ENCODE assay signal across 8 mouse cellular contexts in the genomic region with DNA sequence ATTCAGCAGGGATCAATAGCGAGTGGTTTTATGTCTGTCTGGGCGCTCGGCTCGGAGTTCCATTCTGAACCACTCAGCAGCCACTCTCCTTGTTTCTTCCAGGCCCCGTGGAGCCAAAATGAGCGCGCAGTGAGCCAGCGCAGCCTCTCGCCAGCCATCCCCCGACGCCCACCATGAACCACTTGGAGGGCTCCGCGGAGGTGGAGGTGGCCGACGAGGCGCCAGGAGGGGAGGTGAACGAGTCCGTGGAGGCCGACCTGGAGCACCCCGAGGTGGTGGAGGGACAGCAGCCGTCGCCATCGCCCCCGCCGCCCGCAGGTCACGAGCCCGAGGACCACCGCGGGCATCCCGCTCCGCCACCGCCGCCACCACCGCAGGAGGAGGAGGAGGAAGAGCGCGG.
DNase-seq lines count a peak whose midpoint lies in the region; ATAC-seq lines count a peak whose summit lies in the region.

No protein-coding gene starts in this region.

- no peak for ATAC-seq in heart, embryonic 14.5 days (ENCODE audit: insufficient number of reproducible peaks, insufficient read depth, low FRiP score, low read depth)
- no peak; the same call in 1 of the 2 replicates for ATAC-seq in midbrain, embryonic 15.5 days (replicated peaks)
- no peak for ATAC-seq in activated CD4-positive, CD25-positive, alpha-beta regulatory T cell, adult 4 months

- H3K4me3 ChIP-seq in heart, embryonic 14.5 days (ENCODE audit: control insufficient read depth in 1 of 2, insufficient read depth in 1 of 2, low read depth in 1 of 2, low read length in 2 of 2) = peak overlapping the region; percentile 44 to 47
- H3K4me3 ChIP-seq in hindbrain, embryonic 10.5 days = peak overlapping the region; percentile 53
- H3K4me3 ChIP-seq in midbrain, embryonic 15.5 days = peak overlapping the region; percentile 36

- H3K27me3 ChIP-seq in heart, embryonic 14.5 days (ENCODE audit: control insufficient read depth, insufficient read depth, low read length) = peaks cover 42% of the 10 kb centered on the region
- H3K27me3 ChIP-seq in hindbrain, embryonic 10.5 days (ENCODE audit: insufficient read depth, poor library complexity, severe bottlenecking) = peaks cover 74% of the 10 kb centered on the region
- peaks cover 18% of the 10 kb centered on the region for H3K27me3 ChIP-seq in midbrain, embryonic 15.5 days (replicated peaks)

- no peak overlapping the region for H3K27ac ChIP-seq in heart, embryonic 14.5 days (replicated peaks in 1 of 2; ENCODE audit: control insufficient read depth in 1 of 2, insufficient read depth in 1 of 2, low read depth in 2 of 2, low read length in 2 of 2)
- H3K27ac ChIP-seq in hindbrain, embryonic 10.5 days = peak overlapping the region; percentile 59
- no peak overlapping the region for H3K27ac ChIP-seq in midbrain, embryonic 15.5 days

- no peaks in the 10 kb centered on the region for H3K36me3 ChIP-seq in heart, embryonic 14.5 days (ENCODE audit: control insufficient read depth, insufficient read depth, low read length)
- H3K36me3 ChIP-seq in hindbrain, embryonic 10.5 days = no peaks in the 10 kb centered on the region
- peaks cover 15% of the 10 kb centered on the region; the same call in 1 of the 2 replicates for H3K36me3 ChIP-seq in midbrain, embryonic 15.5 days (replicated peaks)

- H3K4me2 ChIP-seq in heart, embryonic 14.5 days (ENCODE audit: low read length) = peak overlapping the region; percentile 80
- H3K4me2 ChIP-seq in midbrain, embryonic 15.5 days = peak overlapping the region; percentile 53

- H3K9ac ChIP-seq in heart, embryonic 14.5 days (ENCODE audit: low read length) = peak overlapping the region; percentile 58
- no peak overlapping the region; the same call in 1 of the 2 replicates for H3K9ac ChIP-seq in midbrain, embryonic 15.5 days

- H3K4me1 ChIP-seq in heart, embryonic 14.5 days (ENCODE audit: control insufficient read depth in 2 of 2, insufficient read depth in 2 of 2, low read length in 2 of 2) = peaks cover 0 to 10% of the 10 kb centered on the region in 2 experiments; a peak in 2 of 4 replicates
- H3K4me1 ChIP-seq in hindbrain, embryonic 10.5 days (replicated peaks) = peaks cover 9% of the 10 kb centered on the region
- H3K4me1 ChIP-seq in midbrain, embryonic 15.5 days = peaks cover 10% of the 10 kb centered on the region; the same call in 1 of the 2 replicates

- no peak for DNase-seq in heart, adult 11 months
- DNase-seq in R1 (ENCODE audit: low read depth, low spot score) = peak; percentile 37
- peak; percentile 14 for DNase-seq in hindbrain, embryonic 10.5 days (ENCODE audit: low spot score)
- no peak for DNase-seq in thymus, postnatal 14 days
- no peak for DNase-seq in layer of hippocampus, postnatal 36 days

- H3K9me3 ChIP-seq in heart, embryonic 14.5 days (ENCODE audit: control insufficient read depth, low read length) = no peaks in the 10 kb centered on the region
- H3K9me3 ChIP-seq in hindbrain, embryonic 10.5 days = 0 out of 2 replicates have a peak, but pooled peaks cover 7% of the 10 kb centered on the region
- no peaks in the 10 kb centered on the region for H3K9me3 ChIP-seq in midbrain, embryonic 15.5 days

- WGBS in heart, embryonic 14.5 days = 22% methylated on average over 32 of the region's 37 CpGs
- 25% methylated on average over 37 of the region's 37 CpGs for WGBS in hindbrain, embryonic 10.5 days
- WGBS in midbrain, embryonic 15.5 days = 26% methylated on average over 37 of the region's 37 CpGs

Comparison
In these comparisons a context has a peak if more than half of its experiments do, and no peak if none do; other contexts are left out.
1. DNase-seq: peak in R1 (single experiment) and hindbrain, embryonic 10.5 days (single experiment); none in heart, adult 11 months (single experiment), thymus, postnatal 14 days (single experiment) and layer of hippocampus, postnatal 36 days (0 of 2).
2. Peak in every context shown above with its lines, with median percentiles within 50 percentile points of each other: H3K4me3 ChIP-seq.